Mouse (Mus musculus) embryonic facial prominence, embryonic 11.5 days (tissue): ENCODE results near the gene Slc35c1. TPM values are rescaled to one million over a fixed set of nuclear protein-coding genes. Genes with fewer than 3 reads are reported as not detected.

Experiments
- ATAC-seq: fragments of 200-750 bp; cut with Nextera tagmentation; replicated peaks from 2 replicates; pipeline ENCODE4 v1.8.0; 2017; ENCODE audit warnings: low read depth; ENCODE audit not compliant: insufficient number of reproducible peaks, low FRiP score, low TSS enrichment
- DNase-seq: peaks from one replicate; pipeline ENCODE4 v3.0.0-alpha.2; 2015; ENCODE audit warnings: low spot score
- H3K27ac ChIP-seq: fragments of 300-500 bp; sonication (generic); replicated peaks from 2 replicates; pipeline ENCODE4 v1.5.1; 2014; ENCODE audit warnings: mild to moderate bottlenecking, low read depth, low read length, control low read depth
- H3K27me3 ChIP-seq: fragments of 300-500 bp; sonication (generic); 2 replicates; pipeline ENCODE4 v1.6.1; 2014; ENCODE audit warnings: mild to moderate bottlenecking, low read length, moderate library complexity, mixed read lengths; ENCODE audit not compliant: control insufficient read depth, insufficient read depth
- H3K36me3 ChIP-seq: fragments of 300-500 bp; sonication (generic); replicated peaks from 2 replicates; pipeline ENCODE4 v1.6.1; 2014; ENCODE audit warnings: low read depth, mild to moderate bottlenecking, low read length, moderate library complexity, mixed read lengths; ENCODE audit not compliant: control insufficient read depth, insufficient read depth
- H3K4me1 ChIP-seq: fragments of 300-500 bp; sonication (generic); 2 replicates; pipeline ENCODE4 v1.6.1; 2014; ENCODE audit warnings: low read length, mixed read lengths; ENCODE audit not compliant: control insufficient read depth, insufficient read depth
- H3K4me2 ChIP-seq: fragments of 300-500 bp; sonication (generic); 2 replicates; pipeline ENCODE4 v1.6.1; 2014; ENCODE audit warnings: low read depth, mild to moderate bottlenecking, control low read depth, low read length, moderate library complexity
- H3K4me3 ChIP-seq: fragments of 300-500 bp; sonication (generic); 2 replicates; pipeline ENCODE4 v1.5.1; 2014; ENCODE audit warnings: low read depth, low read length, control low read depth
- H3K9ac ChIP-seq: fragments of 300-500 bp; sonication (generic); replicated peaks from 2 replicates; pipeline ENCODE4 v1.6.1; 2014; ENCODE audit warnings: mild to moderate bottlenecking, control low read depth, low read length
- H3K9me3 ChIP-seq: fragments of 300-500 bp; sonication (generic); replicated peaks from 2 replicates; pipeline ENCODE4 v1.6.1; 2016; ENCODE audit warnings: mild to moderate bottlenecking, low read length, inconsistent platforms, mixed read lengths; ENCODE audit not compliant: control insufficient read depth
- WGBS: fragments of 180-500 bp; shearing (Covaris S2); extraction: QIAGEN DNeasy Blood & Tissue Kit; methylation state at CpG from one replicate; pipeline ENCODE4 v1.1.7; 2014; 5-methylcytosine and 5-hydroxymethylcytosine counted together
- polyA plus RNA-seq: library from polyadenylated mRNA; unstranded; fragments of >200 nt; fragmentation: Nextera tagmentation; extraction: Ambion mirVana; gene quantifications from 2 replicates; pipeline ENCODE4 v1.2.1, GENCODE M21; 2014

Gene Slc35c1
- polyA plus RNA-seq, 1 experiment from 2014 or later: 6.1 TPM

- no peaks in the 10 kb centered on the region for H3K9me3 ChIP-seq
- H3K4me1 ChIP-seq: no peaks in the 10 kb centered on the region
- no peak overlapping the region for H3K9ac ChIP-seq
- ATAC-seq: no peak
- H3K4me3 ChIP-seq: no peak overlapping the region
- 65% methylated on average over 15 of the region's 15 CpGs for WGBS
- no peak overlapping the region for H3K4me2 ChIP-seq
- no peak for DNase-seq
- no peak overlapping the region for H3K27ac ChIP-seq
- no peaks in the 10 kb centered on the region for H3K27me3 ChIP-seq
- H3K36me3 ChIP-seq: no peaks in the 10 kb centered on the region
These were observed 33.5 kb upstream of the Slc35c1 start for GRCm38 (mm10) chr2:92493656-92494390.

GRCm38 (mm10) chr2:92491950-92492501, 31.7 kb upstream of the Slc35c1 start:
- Histone ChIP-seq H3K4me1 (no peaks in the 10 kb centered on the region), H3K27ac (no peak overlapping the region), H3K9ac (no peak overlapping the region), H3K27me3 (no peaks in the 10 kb centered on the region), H3K4me2 (no peak overlapping the region), H3K4me3 (no peak overlapping the region), H3K9me3 (no peaks in the 10 kb centered on the region), H3K36me3 (no peaks in the 10 kb centered on the region)
- DNase-seq (no peak), ATAC-seq (no peak)
- 73% methylated on average over 12 of the region's 12 CpGs for WGBS

- no peak for DNase-seq
- WGBS: 89% methylated on average over 10 of the region's 10 CpGs
- Histone ChIP-seq H3K27ac (no peak overlapping the region), H3K4me2 (no peak overlapping the region), H3K9me3 (no peaks in the 10 kb centered on the region), H3K4me3 (no peak overlapping the region), H3K27me3 (peaks cover 3% of the 10 kb centered on the region; the same call in 1 of the 2 replicates), H3K4me1 (no peaks in the 10 kb centered on the region), H3K36me3 (no peaks in the 10 kb centered on the region), H3K9ac (no peak overlapping the region)
- no peak for ATAC-seq
These were observed 30.2 kb upstream of the Slc35c1 start for GRCm38 (mm10) chr2:92490541-92490940.

GRCm38 (mm10) chr2:92487791-92488190, 27.5 kb upstream of the Slc35c1 start:
- no peak overlapping the region for H3K27ac ChIP-seq
- no peak overlapping the region for H3K4me2 ChIP-seq
- WGBS: 78% methylated on average over 8 of the region's 8 CpGs
- ATAC-seq (no peak), DNase-seq (no peak)
- no peak overlapping the region for H3K9ac ChIP-seq
- peaks cover 21% of the 10 kb centered on the region for H3K27me3 ChIP-seq
- no peak overlapping the region for H3K4me3 ChIP-seq
- H3K4me1 ChIP-seq: no peaks in the 10 kb centered on the region
- no peaks in the 10 kb centered on the region for H3K9me3 ChIP-seq
- no peaks in the 10 kb centered on the region for H3K36me3 ChIP-seq

- Histone ChIP-seq H3K4me2 (no peak overlapping the region), H3K4me3 (no peak overlapping the region), H3K9me3 (no peaks in the 10 kb centered on the region), H3K4me1 (no peaks in the 10 kb centered on the region), H3K9ac (no peak overlapping the region), H3K36me3 (no peaks in the 10 kb centered on the region), H3K27ac (no peak overlapping the region), H3K27me3 (peaks cover 21% of the 10 kb centered on the region)
- ATAC-seq (no peak), DNase-seq (no peak)
- WGBS: 49% methylated on average over 2 of the region's 2 CpGs
These were observed 26.6 kb upstream of the Slc35c1 start for GRCm38 (mm10) chr2:92486911-92487310.

- WGBS: 2% methylated on average over 11 of the region's 11 CpGs
These were observed 26.1 kb upstream of the Slc35c1 start for GRCm38 (mm10) chr2:92486403-92486802.

GRCm38 (mm10) chr2:92485640-92486295, 25.4 kb upstream of the Slc35c1 start:
- ATAC-seq (peak; percentile 60), DNase-seq (peak; percentile 83)
- no peaks in the 10 kb centered on the region for H3K36me3 ChIP-seq
- H3K9me3 ChIP-seq: no peaks in the 10 kb centered on the region
- H3K4me1 ChIP-seq: no peaks in the 10 kb centered on the region
- peaks cover 21% of the 10 kb centered on the region for H3K27me3 ChIP-seq
- 7% methylated on average over 15 of the region's 15 CpGs for WGBS
- no peak overlapping the region for H3K4me3 ChIP-seq
- no peak overlapping the region for H3K9ac ChIP-seq
- no peak overlapping the region for H3K27ac ChIP-seq
- no peak overlapping the region for H3K4me2 ChIP-seq

More at GRCm38 (mm10) chr2:92486403-92486802, 26.1 kb upstream of the Slc35c1 start:
- no peak overlapping the region for H3K27ac ChIP-seq
- H3K9me3 ChIP-seq: no peaks in the 10 kb centered on the region
- ATAC-seq (no peak), DNase-seq (peak; percentile 90)
- H3K4me2 ChIP-seq: peak overlapping the region; percentile 21; the same call in 1 of the 2 replicates
- H3K27me3 ChIP-seq: peaks cover 21% of the 10 kb centered on the region
- H3K4me1 ChIP-seq: no peaks in the 10 kb centered on the region
- no peaks in the 10 kb centered on the region for H3K36me3 ChIP-seq
- H3K9ac ChIP-seq: no peak overlapping the region
- no peak overlapping the region for H3K4me3 ChIP-seq
